Mouse (Mus musculus) kidney, embryonic 16.5 days (tissue): ENCODE measurements around the gene Itpr2. TPM values are rescaled to one million over a fixed set of nuclear protein-coding genes. Genes with fewer than 3 reads are reported as not detected.

Experiments used
- ATAC-seq: fragments of 200-750 bp; cut with Nextera tagmentation; 2 replicates; pipeline ENCODE4 v1.8.0; 2017; ENCODE audit warnings: moderate TSS enrichment; ENCODE audit not compliant: low FRiP score, low TSS enrichment
- H3K27ac ChIP-seq: fragments of 300-500 bp; sonication (generic); 2 replicates; pipeline ENCODE4 v1.5.1; 2014; ENCODE audit warnings: low read length
- H3K27me3 ChIP-seq: fragments of 300-500 bp; sonication (generic); 2 replicates; pipeline ENCODE4 v1.6.1; 2014; ENCODE audit warnings: low read length, control low read depth, mixed read lengths; ENCODE audit not compliant: insufficient read depth
- H3K36me3 ChIP-seq: fragments of 300-500 bp; sonication (generic); 2 replicates; pipeline ENCODE4 v1.6.1; 2014; ENCODE audit warnings: low read length, control low read depth, mixed read lengths; ENCODE audit not compliant: insufficient read depth
- H3K4me1 ChIP-seq: fragments of 300-500 bp; sonication (generic); 2 replicates; pipeline ENCODE4 v1.6.1; 2014; ENCODE audit warnings: low read length, control low read depth, mixed read lengths; ENCODE audit not compliant: insufficient read depth
- H3K4me2 ChIP-seq: fragments of 300-500 bp; sonication (generic); replicated peaks from 2 replicates; pipeline ENCODE4 v1.6.1; 2014; ENCODE audit warnings: low read depth, low read length
- H3K4me3 ChIP-seq: fragments of 300-500 bp; sonication (generic); 2 replicates; pipeline ENCODE4 v1.5.1; 2014; ENCODE audit warnings: mild to moderate bottlenecking, low read length
- H3K9ac ChIP-seq: fragments of 300-500 bp; sonication (generic); replicated peaks from 2 replicates; pipeline ENCODE4 v1.6.1; 2014; ENCODE audit warnings: low read length
- H3K9me3 ChIP-seq: fragments of 300-500 bp; sonication (generic); 2 replicates; pipeline ENCODE4 v1.6.1; 2016; ENCODE audit warnings: low read length, control low read depth
- WGBS: fragments of 180-500 bp; shearing (Covaris S2); extraction: QIAGEN DNeasy Blood & Tissue Kit; methylation state at CpG from one replicate; pipeline ENCODE4 v1.1.7; 2014; 5-methylcytosine and 5-hydroxymethylcytosine counted together
- polyA plus RNA-seq: library from polyadenylated mRNA; unstranded; fragments of >200 nt; fragmentation: Nextera tagmentation; extraction: Ambion mirVana; gene quantifications from 2 replicates; pipeline ENCODE4 v1.2.1, GENCODE M21; 2015

Itpr2 gene
- polyA plus RNA-seq, 1 experiment from 2014 or later: 14.0 TPM

GRCm38 (mm10) chr6:146436916-146437496, 65.0 kb downstream of the Itpr2 start:
- Histone ChIP-seq H3K9ac (no peak overlapping the region), H3K9me3 (peaks cover 3% of the 10 kb centered on the region; the same call in 1 of the 2 replicates), H3K4me3 (no peak overlapping the region), H3K4me1 (no peaks in the 10 kb centered on the region), H3K4me2 (no peak overlapping the region), H3K27ac (no peak overlapping the region), H3K36me3 (no peaks in the 10 kb centered on the region), H3K27me3 (no peaks in the 10 kb centered on the region)
- peak; percentile 39; the same call in 1 of the 2 replicates for ATAC-seq
- 51% methylated on average over 12 of the region's 12 CpGs for WGBS

GRCm38 (mm10) chr6:146434217-146434616, 67.8 kb downstream of the Itpr2 start:
- 89% methylated on average over 2 of the region's 2 CpGs for WGBS
- H3K4me3 ChIP-seq: no peak overlapping the region
- no peak overlapping the region for H3K4me2 ChIP-seq
- H3K9me3 ChIP-seq: no peaks in the 10 kb centered on the region
- H3K27ac ChIP-seq: no peak overlapping the region
- no peak overlapping the region for H3K9ac ChIP-seq
- no peaks in the 10 kb centered on the region for H3K36me3 ChIP-seq
- no peaks in the 10 kb centered on the region for H3K4me1 ChIP-seq
- no peak for ATAC-seq
- no peaks in the 10 kb centered on the region for H3K27me3 ChIP-seq

- ATAC-seq: no peak
- Histone ChIP-seq H3K4me3 (no peak overlapping the region), H3K9ac (no peak overlapping the region), H3K4me1 (no peaks in the 10 kb centered on the region), H3K9me3 (no peaks in the 10 kb centered on the region), H3K4me2 (no peak overlapping the region), H3K27me3 (no peaks in the 10 kb centered on the region), H3K27ac (no peak overlapping the region), H3K36me3 (no peaks in the 10 kb centered on the region)
- WGBS: 69% methylated on average over 8 of the region's 8 CpGs
Observed at GRCm38 (mm10) chr6:146432218-146432865, 69.7 kb downstream of the Itpr2 start.

- H3K9me3 ChIP-seq: no peaks in the 10 kb centered on the region
- no peaks in the 10 kb centered on the region for H3K36me3 ChIP-seq
- WGBS: 82% methylated on average over 7 of the region's 7 CpGs
- H3K4me2 ChIP-seq: no peak overlapping the region
- H3K9ac ChIP-seq: no peak overlapping the region
- H3K4me3 ChIP-seq: no peak overlapping the region
- no peaks in the 10 kb centered on the region for H3K27me3 ChIP-seq
- ATAC-seq: no peak
- H3K4me1 ChIP-seq: no peaks in the 10 kb centered on the region
- no peak overlapping the region for H3K27ac ChIP-seq
Observed at GRCm38 (mm10) chr6:146431777-146432176, 70.2 kb downstream of the Itpr2 start.

GRCm38 (mm10) chr6:146429694-146430380, 72.2 kb downstream of the Itpr2 start:
- 41% methylated on average over 9 of the region's 9 CpGs for WGBS
- Histone ChIP-seq H3K4me2 (no peak overlapping the region), H3K4me1 (no peaks in the 10 kb centered on the region), H3K9me3 (no peaks in the 10 kb centered on the region), H3K27me3 (no peaks in the 10 kb centered on the region), H3K27ac (no peak overlapping the region), H3K9ac (no peak overlapping the region), H3K36me3 (no peaks in the 10 kb centered on the region), H3K4me3 (no peak overlapping the region)
- peak; percentile 90 for ATAC-seq

GRCm38 (mm10) chr6:146424778-146425177, 77.2 kb downstream of the Itpr2 start:
- H3K36me3 ChIP-seq: no peaks in the 10 kb centered on the region
- H3K9ac ChIP-seq: no peak overlapping the region
- no peak overlapping the region for H3K27ac ChIP-seq
- no peak overlapping the region for H3K4me3 ChIP-seq
- no peaks in the 10 kb centered on the region for H3K9me3 ChIP-seq
- WGBS: 80% methylated on average over 3 of the region's 3 CpGs
- H3K4me2 ChIP-seq: no peak overlapping the region
- H3K4me1 ChIP-seq: no peaks in the 10 kb centered on the region
- H3K27me3 ChIP-seq: no peaks in the 10 kb centered on the region
- no peak for ATAC-seq

- 86% methylated on average over 6 of the region's 6 CpGs for WGBS
- Histone ChIP-seq H3K4me1 (no peaks in the 10 kb centered on the region), H3K27ac (no peak overlapping the region), H3K4me3 (no peak overlapping the region), H3K9ac (no peak overlapping the region), H3K9me3 (no peaks in the 10 kb centered on the region), H3K36me3 (no peaks in the 10 kb centered on the region), H3K27me3 (no peaks in the 10 kb centered on the region), H3K4me2 (no peak overlapping the region)
- ATAC-seq: no peak
Observed at GRCm38 (mm10) chr6:146424326-146424725, 77.7 kb downstream of the Itpr2 start.

- Histone ChIP-seq H3K9ac (no peak overlapping the region), H3K4me2 (no peak overlapping the region), H3K9me3 (no peaks in the 10 kb centered on the region), H3K4me1 (no peaks in the 10 kb centered on the region), H3K36me3 (no peaks in the 10 kb centered on the region), H3K27ac (no peak overlapping the region), H3K27me3 (no peaks in the 10 kb centered on the region), H3K4me3 (no peak overlapping the region)
- 61% methylated on average over 6 of the region's 6 CpGs for WGBS
- ATAC-seq: no peak
Observed at GRCm38 (mm10) chr6:146420718-146421117, 81.3 kb downstream of the Itpr2 start.

- H3K4me2 ChIP-seq: no peak overlapping the region
- peaks cover 18% of the 10 kb centered on the region for H3K4me1 ChIP-seq
- H3K27ac ChIP-seq: no peak overlapping the region
- H3K9ac ChIP-seq: no peak overlapping the region
- no peak overlapping the region for H3K4me3 ChIP-seq
- H3K27me3 ChIP-seq: no peaks in the 10 kb centered on the region
- no peak for ATAC-seq
- no peaks in the 10 kb centered on the region for H3K36me3 ChIP-seq
- 55% methylated on average over 2 of the region's 2 CpGs for WGBS
- H3K9me3 ChIP-seq: no peaks in the 10 kb centered on the region
Observed at GRCm38 (mm10) chr6:146416461-146416860, 85.6 kb downstream of the Itpr2 start.

- ATAC-seq: no peak
- H3K27me3 ChIP-seq: no peaks in the 10 kb centered on the region
- H3K4me1 ChIP-seq: peaks cover 25% of the 10 kb centered on the region
- 77% methylated on average over 7 of the region's 7 CpGs for WGBS
- no peaks in the 10 kb centered on the region for H3K36me3 ChIP-seq
- H3K9me3 ChIP-seq: no peaks in the 10 kb centered on the region
- H3K9ac ChIP-seq: no peak overlapping the region
- no peak overlapping the region for H3K4me2 ChIP-seq
- no peak overlapping the region for H3K4me3 ChIP-seq
- H3K27ac ChIP-seq: no peak overlapping the region
Observed at GRCm38 (mm10) chr6:146414094-146414493, 87.9 kb downstream of the Itpr2 start.
